Comparison of ENCODE assay signal across 8 mouse cellular contexts in the genomic region with DNA sequence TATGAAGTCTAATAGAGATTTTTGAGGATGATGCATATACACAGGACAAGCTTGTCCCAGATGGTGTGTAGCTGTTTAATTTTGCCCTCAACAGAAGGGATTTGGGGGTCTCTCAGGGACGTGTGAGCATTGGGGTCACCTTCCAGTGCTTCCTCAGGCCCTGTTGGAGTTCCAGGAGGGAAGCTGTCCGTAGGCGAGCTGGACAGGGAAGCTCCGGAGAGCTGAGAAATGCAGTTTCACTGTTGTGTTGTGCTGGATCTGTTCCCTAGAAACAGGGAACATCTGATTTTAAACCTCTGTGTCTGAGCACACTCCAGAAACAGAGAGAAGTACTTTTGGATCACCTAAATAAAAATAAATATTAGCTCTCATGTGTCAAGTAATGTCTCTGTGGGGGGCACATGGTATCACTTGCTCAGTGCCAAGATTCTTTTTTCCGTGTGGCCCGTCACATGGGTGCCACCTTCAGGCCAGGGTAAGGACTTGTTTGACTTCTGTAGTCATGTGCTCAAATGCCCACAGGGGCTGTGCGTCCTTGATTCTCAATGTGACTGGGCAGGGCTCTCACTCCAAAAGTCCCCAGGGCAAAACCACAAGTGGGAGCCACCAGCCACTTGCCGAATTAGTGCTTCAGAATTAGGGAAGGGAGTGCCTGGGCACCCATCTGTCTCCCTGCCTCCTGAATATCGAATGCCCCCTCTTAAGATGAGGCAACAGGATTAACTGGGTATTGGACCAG. TPM values are rescaled to one million over a fixed set of nuclear protein-coding genes. Genes with fewer than 3 reads are reported as not detected.
DNase-seq lines count a peak whose midpoint lies in the region; ATAC-seq lines count a peak whose summit lies in the region.
"Had no signal": no experiment of that assay in that cellular context is flagged by ENCODE, and none has a peak within 500 bp of the region (broad histone marks: within the 10 kb centered on the region; RNA-seq: fewer than 3 reads in every experiment).

No protein-coding gene starts in this region.

- 0 out of 2 replicates have a peak, but pooled peaks cover 2% of the 10 kb centered on the region for H3K36me3 ChIP-seq in midbrain, embryonic 10.5 days

- peak; percentile 59; the same call in 1 of the 2 replicates for ATAC-seq in neutrophil, adult 5-6 weeks (ENCODE audit: extremely low read depth, insufficient number of reproducible peaks, low FRiP score, poor library complexity, severe bottlenecking)

- H3K27me3 ChIP-seq in midbrain, embryonic 10.5 days (ENCODE audit: low read depth, poor library complexity, severe bottlenecking), result peaks cover under 1% of the 10 kb centered on the region; the same call in 1 of the 2 replicates
- H3K27me3 ChIP-seq: neural tube, embryonic 12.5 days had no signal

- no peak overlapping the region for H3K4me3 ChIP-seq in midbrain, embryonic 10.5 days
- H3K4me3 ChIP-seq: neural tube, embryonic 12.5 days had no signal

- DNase-seq in retina, postnatal 1 day, result peak; percentile 33
- no peak for DNase-seq in retina, embryonic 14.5 days (ENCODE audit: low spot score)
- peak; percentile 70 for DNase-seq in brain, adult 2 months (ENCODE audit: low read depth, low spot score)
- DNase-seq in heart, postnatal 4 days, result peak; percentile 77
- DNase-seq in midbrain, embryonic 10.5 days (ENCODE audit: low spot score), result no peak
- no peak for DNase-seq in layer of hippocampus, adult 11-12 months (ENCODE audit: low spot score)

- no peak overlapping the region for H3K27ac ChIP-seq in midbrain, embryonic 10.5 days (replicated peaks)
- H3K27ac ChIP-seq: neural tube, embryonic 12.5 days had no signal

- no peaks in the 10 kb centered on the region for H3K9me3 ChIP-seq in midbrain, embryonic 10.5 days (replicated peaks)
- H3K9me3 ChIP-seq: neural tube, embryonic 12.5 days had no signal

- peaks cover 30% of the 10 kb centered on the region for H3K4me1 ChIP-seq in midbrain, embryonic 10.5 days

- 72% methylated on average over 9 of the region's 9 CpGs for WGBS in midbrain, embryonic 10.5 days

RNA-seq across cellular contexts. Expression of a gene that starts 7.4 kb away (rescaled TPM):
- 100 to 1,000 TPM; 161 to 163 TPM for total RNA-seq in heart, postnatal 4 days (2021)
- 114 and 122 TPM in 2 replicates for total RNA-seq in neutrophil, adult 5-6 weeks (2017)
- 9.3 and 11.1 TPM in 2 replicates for polyA plus RNA-seq in midbrain, embryonic 10.5 days (2016; fragmentation: Nextera tagmentation; extraction: Ambion mirVana)

RNA-seq across cellular contexts. Expression of a gene that starts 11.0 kb away (rescaled TPM):
- total RNA-seq in heart, postnatal 4 days (2021), result 1 to 10 TPM; 2.7 to 4.0 TPM
- 10.7 and 11.8 TPM in 2 replicates for total RNA-seq in neutrophil, adult 5-6 weeks (2017)
- 2.4 and 3.4 TPM in 2 replicates for polyA plus RNA-seq in midbrain, embryonic 10.5 days (2016; fragmentation: Nextera tagmentation; extraction: Ambion mirVana)

Comparison
In these comparisons a context has a peak if more than half of its experiments do, and no peak if none do; other contexts are left out.
1. DNase-seq: peak in retina, postnatal 1 day (single experiment), brain, adult 2 months (single experiment) and heart, postnatal 4 days (single experiment); none in retina, embryonic 14.5 days (single experiment), midbrain, embryonic 10.5 days (single experiment) and layer of hippocampus, adult 11-12 months (single experiment).